Mouse (Mus musculus) heart, embryonic 15.5 days (tissue): Measurements from ENCODE around the gene Hist1h3b. TPM values are rescaled to one million over a fixed set of nuclear protein-coding genes. Genes with fewer than 3 reads are reported as not detected.
"Not testable (repeated sequence)": the region's sequence is repeated elsewhere in the genome, so short reads cannot be mapped to it uniquely, and the experiment has no call there.

ENCODE experiments used
- ATAC-seq: fragments of 200-750 bp; cut with Nextera tagmentation; replicated peaks from 2 replicates; pipeline ENCODE4 v1.8.0; 2017; ENCODE audit warnings: low read depth, moderate TSS enrichment; ENCODE audit not compliant: insufficient number of reproducible peaks, insufficient read depth, low FRiP score
- H3K27ac ChIP-seq: fragments of 300-500 bp; sonication (generic); 2 replicates; pipeline ENCODE4 v1.5.1; 2015; ENCODE audit warnings: mild to moderate bottlenecking, inconsistent platforms
- H3K27me3 ChIP-seq: fragments of 300-500 bp; sonication (generic); 2 replicates; pipeline ENCODE4 v1.6.1; 2015; ENCODE audit warnings: inconsistent platforms
- H3K36me3 ChIP-seq: fragments of 300-500 bp; sonication (generic); 2 replicates; pipeline ENCODE4 v1.6.1; 2015; ENCODE audit warnings: mild to moderate bottlenecking, inconsistent platforms
- H3K4me1 ChIP-seq: fragments of 300-500 bp; sonication (generic); replicated peaks from 2 replicates; pipeline ENCODE4 v1.6.1; 2015; ENCODE audit warnings: inconsistent platforms
- H3K4me2 ChIP-seq: fragments of 300-500 bp; sonication (generic); 2 replicates; pipeline ENCODE4 v1.6.1; 2015; ENCODE audit warnings: inconsistent platforms, mild to moderate bottlenecking, moderate library complexity
- H3K4me3 ChIP-seq: fragments of 300-500 bp; sonication (generic); 2 replicates; pipeline ENCODE4 v1.5.1; 2015; ENCODE audit warnings: mild to moderate bottlenecking, inconsistent platforms
- H3K9ac ChIP-seq: fragments of 300-500 bp; sonication (generic); 2 replicates; pipeline ENCODE4 v1.6.1; 2015; ENCODE audit warnings: mild to moderate bottlenecking, inconsistent platforms
- H3K9me3 ChIP-seq: fragments of 300-500 bp; sonication (generic); replicated peaks from 2 replicates; pipeline ENCODE4 v1.6.1; 2016; ENCODE audit warnings: inconsistent platforms
- WGBS: fragments of 180-500 bp; shearing (Covaris S2); methylation state at CpG from one replicate; pipeline ENCODE4 v1.1.7; 2015; ENCODE audit warnings: mixed read lengths; 5-methylcytosine and 5-hydroxymethylcytosine counted together
- polyA plus RNA-seq: library from polyadenylated mRNA; unstranded; fragments of >200 nt; fragmentation: Nextera tagmentation; extraction: Ambion mirVana; gene quantifications from 2 replicates; pipeline ENCODE4 v1.2.1, GENCODE M21; 2015

The Hist1h3b gene
- polyA plus RNA-seq, 1 experiment from 2014 or later = 4.7 TPM

DNA sequence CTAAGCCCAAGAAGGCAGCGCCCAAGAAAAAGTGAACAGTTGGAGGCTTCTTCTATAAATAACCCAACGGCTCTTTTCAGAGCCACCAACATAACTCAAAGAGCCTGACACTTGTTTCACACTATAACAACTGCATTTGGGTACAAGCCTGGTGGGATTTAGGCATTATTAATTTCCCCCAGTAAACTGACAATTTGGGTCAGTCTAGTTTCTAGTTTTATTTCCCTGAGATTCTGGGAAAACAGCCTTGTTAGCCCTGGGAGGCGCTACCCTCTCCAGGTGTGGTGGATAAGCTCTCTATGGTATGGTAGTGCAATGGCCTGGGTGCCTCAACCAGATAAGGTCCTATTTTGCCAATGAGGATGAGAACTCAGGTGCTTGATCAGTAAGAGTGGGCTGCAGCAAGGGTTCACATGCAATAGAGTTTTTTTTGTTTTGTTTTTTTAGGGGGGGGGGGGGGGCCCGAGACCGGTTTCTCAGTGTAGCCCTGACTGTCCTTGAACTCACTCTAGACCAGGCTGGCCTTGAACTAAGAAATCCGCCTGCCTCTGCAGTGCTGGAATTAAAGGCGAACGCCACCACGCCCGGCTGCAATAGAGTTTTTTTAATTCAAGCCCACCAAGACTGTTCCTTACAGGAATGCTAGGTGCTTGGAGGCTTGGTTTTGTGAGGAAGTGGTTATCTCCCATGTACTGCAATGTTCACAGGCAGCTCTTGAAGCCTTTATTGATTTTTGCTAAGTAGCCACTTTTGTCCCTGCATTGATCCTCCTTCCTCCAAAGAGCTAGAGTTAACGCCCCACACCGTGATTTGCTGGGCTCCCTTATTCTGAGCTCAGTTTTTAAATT, 12.5 kb downstream of the Hist1h3b start:
- H3K27me3 ChIP-seq = no peaks in the 10 kb centered on the region
- no peaks in the 10 kb centered on the region for H3K9me3 ChIP-seq
- 43% methylated on average over 12 of the region's 12 CpGs for WGBS
- no peaks in the 10 kb centered on the region for H3K36me3 ChIP-seq
- no peak for ATAC-seq
- H3K27ac ChIP-seq = peak overlapping the region; percentile 95
- H3K4me1 ChIP-seq = peaks cover 31% of the 10 kb centered on the region
- peak overlapping the region; percentile 68 for H3K4me3 ChIP-seq
- peak overlapping the region; percentile 75 for H3K9ac ChIP-seq
- peak overlapping the region; percentile 92 for H3K4me2 ChIP-seq

DNA sequence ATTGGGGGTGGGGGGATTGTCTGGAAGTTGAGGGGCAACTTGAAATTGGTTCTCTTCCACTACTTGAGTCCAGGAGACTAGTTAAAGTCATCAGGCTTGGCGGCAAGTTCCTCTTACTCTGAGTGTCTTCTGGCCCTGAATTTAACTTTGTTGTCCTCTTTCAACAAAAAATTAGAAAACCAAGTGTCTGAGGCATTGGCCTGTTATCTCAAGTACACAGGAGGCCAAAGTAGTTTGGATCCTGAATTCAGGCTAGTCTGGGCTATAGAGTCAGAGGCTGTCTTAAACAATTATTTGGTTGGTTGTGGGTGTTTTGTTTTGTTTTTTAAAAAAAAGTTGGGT, 13.1 kb downstream of the Hist1h3b start:
- Histone ChIP-seq H3K4me2 (no peak overlapping the region), H3K9me3 (no peaks in the 10 kb centered on the region), H3K4me3 (no peak overlapping the region), H3K4me1 (peaks cover 27% of the 10 kb centered on the region), H3K27me3 (no peaks in the 10 kb centered on the region), H3K27ac (no peak overlapping the region), H3K9ac (no peak overlapping the region), H3K36me3 (no peaks in the 10 kb centered on the region)
- WGBS = 81% methylated on average over 1 of the region's 1 CpGs
- no peak for ATAC-seq

DNA sequence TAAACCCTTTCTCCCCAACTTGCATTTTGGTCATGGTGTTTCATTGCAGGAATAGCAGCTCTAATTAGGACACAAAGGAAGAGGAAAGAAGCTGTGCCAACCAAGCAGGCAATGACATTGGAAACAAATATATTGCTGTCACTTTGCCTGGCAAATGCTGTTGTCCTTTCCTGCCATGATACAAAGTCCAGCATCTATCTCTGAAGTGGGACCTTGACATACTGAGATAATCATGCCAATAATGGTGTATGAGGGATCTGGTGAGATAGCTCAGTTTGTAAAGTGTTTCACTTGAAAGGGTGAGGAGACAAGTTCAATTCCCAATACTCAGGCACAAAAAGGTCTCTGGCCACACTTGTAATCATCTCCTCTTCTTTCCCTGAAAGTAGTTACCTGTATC, 14.7 kb downstream of the Hist1h3b start:
- H3K9ac ChIP-seq = no peak overlapping the region
- H3K27ac ChIP-seq = no peak overlapping the region
- H3K4me3 ChIP-seq = no peak overlapping the region
- no peaks in the 10 kb centered on the region for H3K9me3 ChIP-seq
- no peak for ATAC-seq
- H3K4me1 ChIP-seq = peaks cover 19% of the 10 kb centered on the region
- H3K27me3 ChIP-seq = no peaks in the 10 kb centered on the region
- H3K4me2 ChIP-seq = no peak overlapping the region
- H3K36me3 ChIP-seq = no peaks in the 10 kb centered on the region

GRCm38 (mm10) chr13:23768834-23769397, 16.8 kb downstream of the Hist1h3b start:
- H3K9ac ChIP-seq = no peak overlapping the region
- H3K4me2 ChIP-seq = no peak overlapping the region
- H3K4me3 ChIP-seq = no peak overlapping the region
- 39% methylated on average over 5 of the region's 5 CpGs for WGBS
- no peaks in the 10 kb centered on the region for H3K36me3 ChIP-seq
- H3K9me3 ChIP-seq = no peaks in the 10 kb centered on the region
- ATAC-seq = no peak
- no peaks in the 10 kb centered on the region for H3K27me3 ChIP-seq
- H3K27ac ChIP-seq = no peak overlapping the region
- H3K4me1 ChIP-seq = peaks cover 14% of the 10 kb centered on the region

DNA sequence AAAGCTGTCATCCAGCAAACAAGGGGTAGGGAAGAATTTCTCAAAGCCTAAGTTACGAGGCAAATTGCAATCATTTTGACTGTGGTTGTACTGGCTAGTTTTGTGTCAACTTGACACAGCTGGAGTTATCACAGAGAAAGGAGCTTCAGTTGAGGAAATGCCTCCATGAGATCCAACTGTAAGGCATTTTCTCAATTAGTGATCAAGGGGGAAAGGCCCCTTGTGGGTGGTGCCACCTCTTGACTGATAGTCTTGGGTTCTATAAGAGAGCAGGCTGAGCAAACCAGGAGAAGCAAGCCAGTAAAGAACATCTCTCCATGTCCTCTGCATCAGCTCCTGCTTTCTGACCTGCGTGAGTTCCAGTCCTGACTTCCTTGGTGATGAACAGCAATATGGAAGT, 17.5 kb downstream of the Hist1h3b start, which contains the start of gene Trim38:
Gene Trim38, plus strand, starts transcription at position 301 of the 400 bp plus-strand sequence.
- not testable (repeated sequence) for H3K9ac ChIP-seq, H3K9me3 ChIP-seq, H3K4me2 ChIP-seq, H3K27ac ChIP-seq, H3K4me1 ChIP-seq, ATAC-seq, H3K36me3 ChIP-seq, H3K4me3 ChIP-seq, H3K27me3 ChIP-seq
- 87% methylated on average over 2 of the region's 2 CpGs for WGBS

DNA sequence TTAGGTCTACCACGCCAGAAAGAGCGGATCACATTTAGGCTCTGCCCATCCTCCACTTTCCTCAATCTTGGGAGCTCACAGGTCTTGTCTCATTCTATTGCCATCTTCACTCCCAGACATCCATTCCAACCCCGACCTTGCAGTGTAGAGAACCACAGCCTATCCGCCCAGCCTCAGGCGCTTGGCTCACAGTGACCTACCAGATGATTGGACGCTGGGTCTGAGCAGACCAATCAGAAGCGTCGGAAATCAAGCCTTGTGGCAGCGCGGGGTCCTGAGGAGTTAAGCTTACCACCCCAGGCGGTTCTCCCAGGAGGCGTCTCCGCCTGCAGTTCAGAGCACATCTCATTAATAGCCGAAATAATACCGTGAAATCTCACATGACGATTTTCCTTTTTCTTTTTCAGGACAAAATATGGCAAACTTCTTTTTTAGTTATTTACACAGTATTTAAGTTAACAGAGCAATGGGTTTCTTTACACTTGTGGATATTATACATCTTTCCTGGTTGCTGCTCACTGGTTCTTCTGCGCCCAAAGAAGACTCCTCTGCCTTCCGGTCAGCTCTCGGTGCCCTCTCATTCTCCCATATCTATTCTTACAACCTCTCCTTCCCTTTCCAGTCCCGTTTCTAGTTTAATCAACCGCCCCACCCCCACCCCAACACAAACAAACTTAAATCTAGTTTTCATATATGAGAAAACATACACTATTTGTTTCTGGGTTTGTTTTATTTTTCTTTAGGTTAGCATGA, 20.7 kb downstream of the Hist1h3b start:
- Histone ChIP-seq H3K9ac (no peak overlapping the region), H3K36me3 (no peaks in the 10 kb centered on the region), H3K27me3 (no peaks in the 10 kb centered on the region), H3K9me3 (no peaks in the 10 kb centered on the region), H3K4me3 (peak overlapping the region; percentile 24), H3K4me1 (peaks cover 8% of the 10 kb centered on the region; the same call in 1 of the 2 replicates), H3K27ac (no peak overlapping the region), H3K4me2 (peak overlapping the region; percentile 57)
- peak; percentile 88 for ATAC-seq
- 17% methylated on average over 21 of the region's 21 CpGs for WGBS

- no peak for ATAC-seq
Measured at GRCm38 (mm10) chr13:23778339-23778738, 26.3 kb downstream of the Hist1h3b start.

GRCm38 (mm10) chr13:23779025-23779424, 27.0 kb downstream of the Hist1h3b start:
- Histone ChIP-seq H3K4me3 (no peak overlapping the region), H3K27ac (no peak overlapping the region), H3K4me1 (no peaks in the 10 kb centered on the region), H3K9me3 (no peaks in the 10 kb centered on the region), H3K27me3 (no peaks in the 10 kb centered on the region), H3K4me2 (no peak overlapping the region), H3K36me3 (no peaks in the 10 kb centered on the region), H3K9ac (no peak overlapping the region)
- ATAC-seq = no peak
- 57% methylated on average over 4 of the region's 4 CpGs for WGBS

More at GRCm38 (mm10) chr13:23778339-23778738, 26.3 kb downstream of the Hist1h3b start:
- Histone ChIP-seq H3K4me2 (no peak overlapping the region), H3K4me1 (no peaks in the 10 kb centered on the region), H3K4me3 (no peak overlapping the region), H3K9ac (no peak overlapping the region), H3K27ac (no peak overlapping the region), H3K27me3 (no peaks in the 10 kb centered on the region), H3K36me3 (no peaks in the 10 kb centered on the region), H3K9me3 (no peaks in the 10 kb centered on the region)
- 91% methylated on average over 7 of the region's 7 CpGs for WGBS

GRCm38 (mm10) chr13:23792520-23792919, 40.5 kb downstream of the Hist1h3b start:
- ATAC-seq = no peak
- H3K4me1 ChIP-seq = no peaks in the 10 kb centered on the region
- 46% methylated on average over 2 of the region's 2 CpGs for WGBS
- H3K27ac ChIP-seq = no peak overlapping the region
- no peaks in the 10 kb centered on the region for H3K27me3 ChIP-seq
- no peaks in the 10 kb centered on the region for H3K9me3 ChIP-seq
- no peak overlapping the region for H3K9ac ChIP-seq
- H3K4me2 ChIP-seq = no peak overlapping the region
- no peak overlapping the region for H3K4me3 ChIP-seq
- H3K36me3 ChIP-seq = no peaks in the 10 kb centered on the region

DNA sequence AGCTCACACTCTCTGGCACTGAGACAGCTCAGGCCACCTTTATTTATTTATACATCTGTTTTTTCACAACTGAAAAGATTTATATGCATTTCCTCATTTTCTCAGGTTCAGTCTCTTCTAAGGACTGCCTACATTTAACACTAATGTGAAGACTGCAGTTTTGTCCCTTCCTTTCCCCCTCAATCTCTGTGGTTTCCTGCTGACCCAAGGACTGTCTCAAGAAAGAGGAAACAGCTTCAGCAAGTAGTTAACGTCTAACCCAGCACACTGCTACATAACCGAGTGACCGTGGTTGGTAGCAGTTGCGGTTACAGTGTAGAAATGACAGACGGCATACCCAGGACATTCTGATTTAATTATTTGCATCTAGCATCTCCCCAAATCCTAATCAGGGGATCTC, 47.3 kb downstream of the Hist1h3b start:
- Histone ChIP-seq H3K4me1 (no peaks in the 10 kb centered on the region), H3K36me3 (no peaks in the 10 kb centered on the region), H3K9ac (no peak overlapping the region), H3K4me3 (no peak overlapping the region), H3K9me3 (no peaks in the 10 kb centered on the region), H3K4me2 (no peak overlapping the region), H3K27ac (no peak overlapping the region), H3K27me3 (no peaks in the 10 kb centered on the region)
- 76% methylated on average over 5 of the region's 5 CpGs for WGBS
- ATAC-seq = no peak
